Mouse (Mus musculus) testis, adult 2 months (tissue): ENCODE measurements around the gene Fstl4.

Experiments
- CTCF ChIP-seq: fragments of 200-500 bp; IDR thresholded peaks from 2 replicates; pipeline ENCODE4 v1.5.1; 2012; ENCODE audit warnings: low read depth, mild to moderate bottlenecking, inconsistent platforms, low read length, moderate library complexity; ENCODE audit not compliant: control insufficient read depth, insufficient read depth, insufficient replicate concordance
- POLR2A ChIP-seq: fragments of 200-500 bp; IDR thresholded peaks from 2 replicates; pipeline ENCODE4 v1.6.1; 2012; ENCODE audit warnings: low read depth, mild to moderate bottlenecking, inconsistent platforms, low read length, moderate library complexity; ENCODE audit not compliant: control insufficient read depth

- TF ChIP-seq POLR2A (no peak), CTCF (no peak)
Measured at GRCm38 (mm10) chr11:53184046-53184445, 419.6 kb downstream of the Fstl4 start.
